Mouse (Mus musculus) limb, embryonic 15.5 days (tissue): Measurements from ENCODE around the gene Foxl1. TPM values are rescaled to one million over a fixed set of nuclear protein-coding genes. Genes with fewer than 3 reads are reported as not detected.

Source experiments
- ATAC-seq: fragments of 200-750 bp; cut with Nextera tagmentation; 2 replicates; pipeline ENCODE4 v1.8.0; 2017; ENCODE audit warnings: low read depth, moderate TSS enrichment; ENCODE audit not compliant: insufficient number of reproducible peaks, low FRiP score, low TSS enrichment
- H3K27ac ChIP-seq: fragments of 300-500 bp; sonication (generic); 2 replicates; pipeline ENCODE4 v1.5.1; 2015; ENCODE audit warnings: moderate library complexity, mild to moderate bottlenecking, inconsistent platforms
- H3K27me3 ChIP-seq: fragments of 300-500 bp; sonication (generic); 2 replicates; pipeline ENCODE4 v1.6.1; 2015; ENCODE audit warnings: inconsistent platforms
- H3K36me3 ChIP-seq: fragments of 300-500 bp; sonication (generic); 2 replicates; pipeline ENCODE4 v1.6.1; 2015; ENCODE audit warnings: inconsistent platforms
- H3K4me1 ChIP-seq: fragments of 300-500 bp; sonication (generic); 2 replicates; pipeline ENCODE4 v1.6.1; 2015; ENCODE audit warnings: inconsistent platforms
- H3K4me2 ChIP-seq: fragments of 300-500 bp; sonication (generic); 2 replicates; pipeline ENCODE4 v1.6.1; 2015; ENCODE audit warnings: mild to moderate bottlenecking, inconsistent platforms
- H3K4me3 ChIP-seq: fragments of 300-500 bp; sonication (generic); 2 replicates; pipeline ENCODE4 v1.5.1; 2015; ENCODE audit warnings: mild to moderate bottlenecking, inconsistent platforms
- H3K9ac ChIP-seq: fragments of 300-500 bp; sonication (generic); 2 replicates; pipeline ENCODE4 v1.6.1; 2015; ENCODE audit warnings: inconsistent platforms
- H3K9me3 ChIP-seq: fragments of 300-500 bp; sonication (generic); 2 replicates; pipeline ENCODE4 v1.6.1; 2016; ENCODE audit warnings: inconsistent platforms
- WGBS: fragments of 180-500 bp; shearing (Covaris S2); methylation state at CpG from one replicate; pipeline ENCODE4 v1.1.7; 2015; 5-methylcytosine and 5-hydroxymethylcytosine counted together
- polyA plus RNA-seq: library from polyadenylated mRNA; unstranded; fragments of >200 nt; fragmentation: Nextera tagmentation; extraction: Ambion mirVana; gene quantifications from 2 replicates; pipeline ENCODE4 v1.2.1, GENCODE M21; 2015

Foxl1 gene
- polyA plus RNA-seq, 1 experiment from 2014 or later, result 0.20 TPM

- peak; percentile 87 for ATAC-seq
- H3K9ac ChIP-seq, result peak within 1 kb of the TSS; percentile 91
- peaks cover 24% of the 10 kb centered on the region for H3K36me3 ChIP-seq
- H3K27ac ChIP-seq, result peak within 1 kb of the TSS; percentile 84
- H3K4me1 ChIP-seq, result peaks cover 16% of the 10 kb centered on the region
- 2% methylated on average over 75 of the region's 75 CpGs for WGBS
- peak within 1 kb of the TSS; percentile 96 for H3K4me3 ChIP-seq
- peaks cover 13% of the 10 kb centered on the region for H3K27me3 ChIP-seq
- peak within 1 kb of the TSS; percentile 86 for H3K4me2 ChIP-seq
- no peaks in the 10 kb centered on the region for H3K9me3 ChIP-seq
Measured at GRCm38 (mm10) chr8:121107668-121108656, 19.8 kb upstream of the Foxl1 start, which contains the start of gene Mthfsd. Gene Mthfsd (minus strand): TSS chr8:121108392.

- Histone ChIP-seq H3K27ac (no peak overlapping the region), H3K4me1 (peaks cover 19% of the 10 kb centered on the region), H3K27me3 (peaks cover 17% of the 10 kb centered on the region), H3K36me3 (peaks cover 18% of the 10 kb centered on the region), H3K4me3 (peak overlapping the region; percentile 96), H3K9ac (peak overlapping the region; percentile 91), H3K4me2 (peak overlapping the region; percentile 86), H3K9me3 (no peaks in the 10 kb centered on the region)
- ATAC-seq, result no peak
- WGBS, result 12% methylated on average over 5 of the region's 5 CpGs
Measured at GRCm38 (mm10) chr8:121108657-121109056, 19.1 kb upstream of the Foxl1 start.

- Histone ChIP-seq H3K4me2 (no peak overlapping the region), H3K36me3 (no peaks in the 10 kb centered on the region), H3K4me3 (no peak overlapping the region), H3K9ac (no peak overlapping the region), H3K9me3 (no peaks in the 10 kb centered on the region), H3K4me1 (peaks cover 26% of the 10 kb centered on the region), H3K27ac (no peak overlapping the region), H3K27me3 (peaks cover 37% of the 10 kb centered on the region)
- ATAC-seq, result no peak
- WGBS, result 42% methylated on average over 7 of the region's 7 CpGs
Measured at GRCm38 (mm10) chr8:121111145-121111907, 16.4 kb upstream of the Foxl1 start.

GRCm38 (mm10) chr8:121113261-121113660, 14.5 kb upstream of the Foxl1 start:
- Histone ChIP-seq H3K9me3 (no peaks in the 10 kb centered on the region), H3K27ac (no peak overlapping the region), H3K4me3 (peak overlapping the region; percentile 13; the same call in 1 of the 2 replicates), H3K36me3 (no peaks in the 10 kb centered on the region), H3K4me2 (peak overlapping the region; percentile 36), H3K9ac (no peak overlapping the region), H3K4me1 (peaks cover 31% of the 10 kb centered on the region), H3K27me3 (peaks cover 56% of the 10 kb centered on the region)
- WGBS, result under 1% methylated on average over 21 of the region's 21 CpGs
- ATAC-seq, result no peak

GRCm38 (mm10) chr8:121115136-121115535, 12.6 kb upstream of the Foxl1 start:
- Histone ChIP-seq H3K9ac (no peak overlapping the region), H3K27ac (no peak overlapping the region), H3K4me3 (peak overlapping the region; percentile 27), H3K9me3 (no peaks in the 10 kb centered on the region), H3K27me3 (peaks cover 74% of the 10 kb centered on the region), H3K4me1 (peaks cover 34% of the 10 kb centered on the region), H3K36me3 (no peaks in the 10 kb centered on the region), H3K4me2 (peak overlapping the region; percentile 31)
- ATAC-seq, result no peak
- 2% methylated on average over 25 of the region's 25 CpGs for WGBS

- Histone ChIP-seq H3K27ac (peak within 1 kb of the TSS; percentile 89), H3K27me3 (peaks cover 81% of the 10 kb centered on the region), H3K36me3 (no peaks in the 10 kb centered on the region), H3K4me3 (peak within 1 kb of the TSS; percentile 57), H3K9ac (peak within 1 kb of the TSS; percentile 52), H3K9me3 (no peaks in the 10 kb centered on the region), H3K4me1 (peaks cover 39% of the 10 kb centered on the region), H3K4me2 (peak within 1 kb of the TSS; percentile 84)
- WGBS, result under 1% methylated on average over 25 of the region's 25 CpGs
- ATAC-seq, result peak; percentile 81
Measured at GRCm38 (mm10) chr8:121115948-121116347, 11.8 kb upstream of the Foxl1 start, which contains the start of gene Foxc2. Gene Foxc2 (plus strand): TSS chr8:121116171.

GRCm38 (mm10) chr8:121116591-121117185, 11.1 kb upstream of the Foxl1 start:
- 0 out of 2 replicates have a peak, but pooled peaks have one; percentile 50 for ATAC-seq
- under 1% methylated on average over 55 of the region's 55 CpGs for WGBS
- Histone ChIP-seq H3K9ac (peak overlapping the region; percentile 52), H3K27ac (peak overlapping the region; percentile 89), H3K4me2 (peak overlapping the region; percentile 84), H3K4me3 (peak overlapping the region; percentile 57), H3K27me3 (peaks cover 86% of the 10 kb centered on the region), H3K36me3 (no peaks in the 10 kb centered on the region), H3K9me3 (no peaks in the 10 kb centered on the region), H3K4me1 (peaks cover 39% of the 10 kb centered on the region)

- H3K4me1 ChIP-seq, result peaks cover 39% of the 10 kb centered on the region
- H3K4me2 ChIP-seq, result peak overlapping the region; percentile 84
- no peaks in the 10 kb centered on the region for H3K36me3 ChIP-seq
- H3K4me3 ChIP-seq, result peak overlapping the region; percentile 57
- peak overlapping the region; percentile 89 for H3K27ac ChIP-seq
- peaks cover 88% of the 10 kb centered on the region for H3K27me3 ChIP-seq
- H3K9me3 ChIP-seq, result no peaks in the 10 kb centered on the region
- WGBS, result under 1% methylated on average over 62 of the region's 62 CpGs
- no peak for ATAC-seq
- peak overlapping the region; percentile 52 for H3K9ac ChIP-seq
Measured at GRCm38 (mm10) chr8:121117186-121117651, 10.5 kb upstream of the Foxl1 start.

GRCm38 (mm10) chr8:121117906-121118305, 9.8 kb upstream of the Foxl1 start:
- Histone ChIP-seq H3K4me2 (peak overlapping the region; percentile 84), H3K9ac (peak overlapping the region; percentile 52; the same call in 1 of the 2 replicates), H3K36me3 (no peaks in the 10 kb centered on the region), H3K9me3 (no peaks in the 10 kb centered on the region), H3K27me3 (peaks cover 89% of the 10 kb centered on the region), H3K27ac (0 out of 2 replicates have a peak overlapping the region, but pooled peaks have one; percentile 89), H3K4me1 (peaks cover 36% of the 10 kb centered on the region), H3K4me3 (peak overlapping the region; percentile 57)
- WGBS, result 2% methylated on average over 28 of the region's 28 CpGs
- no peak for ATAC-seq

GRCm38 (mm10) chr8:121118634-121119420, 8.9 kb upstream of the Foxl1 start:
- Histone ChIP-seq H3K9me3 (no peaks in the 10 kb centered on the region), H3K4me2 (peak overlapping the region; percentile 84), H3K4me3 (peak overlapping the region; percentile 57), H3K9ac (no peak overlapping the region), H3K36me3 (no peaks in the 10 kb centered on the region), H3K27ac (no peak overlapping the region), H3K27me3 (peaks cover 92% of the 10 kb centered on the region), H3K4me1 (peaks cover 31% of the 10 kb centered on the region)
- ATAC-seq, result no peak
- 7% methylated on average over 18 of the region's 18 CpGs for WGBS
